Mouse (Mus musculus) cerebellum, adult 2 months (tissue): ENCODE measurements around the gene Exosc7. TPM values are rescaled to one million over a fixed set of nuclear protein-coding genes. Genes with fewer than 3 reads are reported as not detected.
A peak's percentile ranks its signal among the peaks of the same experiment; 100 is the strongest.

Experiments used
- DNase-seq, 2 experiments: peaks; one replicate each; pipeline ENCODE4 v3.0.0; 2021
- H3K27ac ChIP-seq: fragments of 200-500 bp; 2 replicates; pipeline ENCODE4 v1.5.1; 2012; ENCODE audit warnings: low read length, control low read depth, inconsistent platforms; ENCODE audit not compliant: insufficient read depth
- H3K27me3 ChIP-seq: fragments of 200-500 bp; 2 replicates; pipeline ENCODE4 v1.6.1; 2012; ENCODE audit warnings: inconsistent platforms, mild to moderate bottlenecking, low read length, moderate library complexity; ENCODE audit not compliant: control insufficient read depth, insufficient read depth
- H3K4me1 ChIP-seq: fragments of 200-500 bp; 2 replicates; pipeline ENCODE4 v1.6.1; 2011; ENCODE audit warnings: low read length; ENCODE audit not compliant: control insufficient read depth, insufficient read depth
- H3K4me3 ChIP-seq: fragments of 200-500 bp; replicated peaks from 2 replicates; pipeline ENCODE3; 2011; ENCODE audit warnings: mild to moderate bottlenecking, low read depth, low read length, control low read depth; ENCODE audit not compliant: insufficient read depth
- CTCF ChIP-seq: fragments of 200-500 bp; IDR thresholded peaks from 2 replicates; pipeline ENCODE4 v1.5.1; 2011; ENCODE audit warnings: low read depth, mild to moderate bottlenecking, control low read depth, low read length, moderate library complexity, borderline replicate concordance; ENCODE audit not compliant: insufficient read depth
- POLR2A ChIP-seq: fragments of 200-500 bp; IDR thresholded peaks from 2 replicates; pipeline ENCODE4 v1.6.1; 2011; ENCODE audit warnings: low read length, control low read depth, borderline replicate concordance; ENCODE audit not compliant: insufficient read depth
- WGBS: fragments of 180-500 bp; shearing (Covaris S2); methylation state at CpG from one replicate; pipeline ENCODE4 v1.1.7; 2018; 5-methylcytosine and 5-hydroxymethylcytosine counted together
- polyA plus RNA-seq: library from polyadenylated mRNA; depleted of rRNA; stranded (reverse); fragments of >200 nt; gene quantifications from 2 replicates; pipeline ENCODE4 v1.2.3, GENCODE M21; 2012

Gene Exosc7
- polyA plus RNA-seq, 1 experiment: 57.2 TPM

GRCm38 (mm10) chr9:123150241-123151020 is 37.4 kb downstream of the Exosc7 start, which contains the start of gene Clec3b:
Gene Clec3b (plus strand): TSS chr9:123150946.
- Histone ChIP-seq H3K27me3 (no peaks in the 10 kb centered on the region), H3K4me3 (no peak within 1 kb of the TSS), H3K4me1 (no peaks in the 10 kb centered on the region), H3K27ac (no peak within 1 kb of the TSS)
- peak in 1 of 2 experiments; percentile 39 for DNase-seq
- 50% methylated on average over 5 of the region's 5 CpGs for WGBS
- TF ChIP-seq CTCF: no peak
- TF ChIP-seq POLR2A: no peak

- no peak for DNase-seq
- Histone ChIP-seq H3K27me3 (no peaks in the 10 kb centered on the region), H3K27ac (no peak overlapping the region), H3K4me3 (no peak overlapping the region), H3K4me1 (no peaks in the 10 kb centered on the region)
- WGBS: 41% methylated on average over 1 of the region's 1 CpGs
- no peak for TF ChIP-seq CTCF
- TF ChIP-seq POLR2A: no peak
Measured at GRCm38 (mm10) chr9:123151561-123151960, 38.5 kb downstream of the Exosc7 start.

- TF ChIP-seq POLR2A: no peak
- TF ChIP-seq CTCF: no peak
- Histone ChIP-seq H3K27ac (no peak overlapping the region), H3K4me1 (no peaks in the 10 kb centered on the region), H3K27me3 (no peaks in the 10 kb centered on the region), H3K4me3 (no peak overlapping the region)
- 83% methylated on average over 3 of the region's 3 CpGs for WGBS
- DNase-seq: no peak
Measured at GRCm38 (mm10) chr9:123152026-123152425, 39.0 kb downstream of the Exosc7 start.

- DNase-seq: no peak
- no peak for TF ChIP-seq POLR2A
- no peak overlapping the region for H3K27ac ChIP-seq
- no peak overlapping the region for H3K4me3 ChIP-seq
- H3K27me3 ChIP-seq: no peaks in the 10 kb centered on the region
- 82% methylated on average over 2 of the region's 2 CpGs for WGBS
- H3K4me1 ChIP-seq: no peaks in the 10 kb centered on the region
Measured at GRCm38 (mm10) chr9:123153121-123153520, 40.1 kb downstream of the Exosc7 start.

- Histone ChIP-seq H3K4me1 (no peaks in the 10 kb centered on the region), H3K27me3 (no peaks in the 10 kb centered on the region), H3K4me3 (no peak overlapping the region), H3K27ac (no peak overlapping the region)
- WGBS: 30% methylated on average over 29 of the region's 30 CpGs
- DNase-seq: peak in 1 of 2 experiments; percentile 28
- TF ChIP-seq POLR2A: no peak
- no peak for TF ChIP-seq CTCF
Measured at GRCm38 (mm10) chr9:123156910-123157361, 43.9 kb downstream of the Exosc7 start.

- no peak for DNase-seq
- Histone ChIP-seq H3K4me1 (no peaks in the 10 kb centered on the region), H3K4me3 (no peak overlapping the region), H3K27ac (no peak overlapping the region), H3K27me3 (no peaks in the 10 kb centered on the region)
- no peak for TF ChIP-seq CTCF
- TF ChIP-seq POLR2A: no peak
Measured at GRCm38 (mm10) chr9:123157699-123158098, 44.7 kb downstream of the Exosc7 start.

GRCm38 (mm10) chr9:123158125-123158836 is 45.3 kb downstream of the Exosc7 start:
- Histone ChIP-seq H3K4me1 (no peaks in the 10 kb centered on the region), H3K27me3 (no peaks in the 10 kb centered on the region), H3K27ac (no peak overlapping the region), H3K4me3 (no peak overlapping the region)
- no peak for DNase-seq
- WGBS: 39% methylated on average over 8 of the region's 8 CpGs
- peak; percentile 52; the same call in 1 of the 2 replicates for TF ChIP-seq CTCF
- no peak for TF ChIP-seq POLR2A
